Mouse (Mus musculus) liver, embryonic 16.5 days (tissue): ENCODE data around the gene Sp110. TPM values are rescaled to one million over a fixed set of nuclear protein-coding genes. Genes with fewer than 3 reads are reported as not detected.
"Not testable (repeated sequence)": the region's sequence is repeated elsewhere in the genome, so short reads cannot be mapped to it uniquely, and the experiment has no call there.

ENCODE experiments used
- ATAC-seq: fragments of 200-750 bp; cut with Nextera tagmentation; 2 replicates; pipeline ENCODE4 v1.8.0; 2017; ENCODE audit warnings: low read depth, mild to moderate bottlenecking, moderate number of reproducible peaks, moderate library complexity
- H3K27ac ChIP-seq: fragments of 300-500 bp; sonication (generic); 2 replicates; pipeline ENCODE4 v1.5.1; 2014; ENCODE audit warnings: mild to moderate bottlenecking, low read length
- H3K27me3 ChIP-seq: fragments of 300-500 bp; sonication (generic); 2 replicates; pipeline ENCODE4 v1.6.1; 2014; ENCODE audit warnings: low read depth, low read length, mixed read lengths; ENCODE audit not compliant: control insufficient read depth, insufficient read depth
- H3K36me3 ChIP-seq: fragments of 300-500 bp; sonication (generic); 2 replicates; pipeline ENCODE4 v1.6.1; 2014; ENCODE audit warnings: mild to moderate bottlenecking; ENCODE audit not compliant: control insufficient read depth, insufficient read depth
- H3K4me1 ChIP-seq: fragments of 300-500 bp; sonication (generic); 2 replicates; pipeline ENCODE4 v1.6.1; 2014; ENCODE audit warnings: low read depth, low read length, mixed read lengths; ENCODE audit not compliant: control insufficient read depth
- H3K4me2 ChIP-seq: fragments of 300-500 bp; sonication (generic); 2 replicates; pipeline ENCODE4 v1.6.1; 2014; ENCODE audit warnings: low read depth, low read length, mixed read lengths
- H3K4me3 ChIP-seq: fragments of 300-500 bp; sonication (generic); 2 replicates; pipeline ENCODE4 v1.5.1; 2014; ENCODE audit warnings: low read depth, mild to moderate bottlenecking, low read length
- H3K9ac ChIP-seq: fragments of 300-500 bp; sonication (generic); 2 replicates; pipeline ENCODE4 v1.6.1; 2014; ENCODE audit warnings: low read depth, low read length
- H3K9me3 ChIP-seq: fragments of 300-500 bp; sonication (generic); replicated peaks from 2 replicates; pipeline ENCODE4 v1.6.1; 2016; ENCODE audit warnings: low read length; ENCODE audit not compliant: control insufficient read depth
- WGBS: fragments of 180-500 bp; shearing (Covaris S2); extraction: QIAGEN DNeasy Blood & Tissue Kit; methylation state at CpG from one replicate; pipeline ENCODE4 v1.1.7; 2014; ENCODE audit not compliant: insufficient replicate concordance; 5-methylcytosine and 5-hydroxymethylcytosine counted together
- polyA plus RNA-seq: library from polyadenylated mRNA; unstranded; fragments of >200 nt; fragmentation: Nextera tagmentation; extraction: Ambion mirVana; gene quantifications from 2 replicates; pipeline ENCODE4 v1.2.1, GENCODE M21; 2015

Gene Sp110
- polyA plus RNA-seq, 1 experiment from 2014 or later = 6.0 TPM

GRCm38 (mm10) chr1:85604341-85604740 is 5.7 kb upstream of the Sp110 start:
- not testable (repeated sequence) for H3K9me3 ChIP-seq, H3K27ac ChIP-seq, H3K9ac ChIP-seq, ATAC-seq, H3K36me3 ChIP-seq, H3K27me3 ChIP-seq, H3K4me3 ChIP-seq, H3K4me2 ChIP-seq, H3K4me1 ChIP-seq
- WGBS = no CpG with 5 or more reads among the region's 1 CpGs

- ATAC-seq, H3K27me3 ChIP-seq, H3K9me3 ChIP-seq, H3K4me3 ChIP-seq, H3K36me3 ChIP-seq, H3K27ac ChIP-seq, H3K9ac ChIP-seq, H3K4me1 ChIP-seq: not testable (repeated sequence)
- WGBS = 43% methylated on average over 4 of the region's 4 CpGs
- peak overlapping the region; percentile 22 for H3K4me2 ChIP-seq
These were observed 2.2 kb upstream of the Sp110 start for GRCm38 (mm10) chr1:85600794-85601193.

- not testable (repeated sequence) for H3K9me3 ChIP-seq, ATAC-seq, H3K4me1 ChIP-seq, H3K27me3 ChIP-seq, H3K36me3 ChIP-seq, H3K9ac ChIP-seq, H3K4me3 ChIP-seq, H3K27ac ChIP-seq
- H3K4me2 ChIP-seq = peak within 1 kb of the TSS; percentile 22
- no CpG with 5 or more reads among the region's 5 CpGs for WGBS
These were observed 1.5 kb upstream of the Sp110 start, which contains the start of gene Sp140 for GRCm38 (mm10) chr1:85600078-85600477. TSS of gene Sp140 (plus strand) at chr1:85600378.

- not testable (repeated sequence) for H3K9ac ChIP-seq, H3K9me3 ChIP-seq, H3K36me3 ChIP-seq, H3K4me1 ChIP-seq, H3K27ac ChIP-seq, H3K4me3 ChIP-seq, H3K4me2 ChIP-seq, ATAC-seq, H3K27me3 ChIP-seq
- WGBS = 69% methylated on average over 8 of the region's 8 CpGs
These were observed 6.1 kb downstream of the Sp110 start for GRCm38 (mm10) chr1:85592526-85592925.

- not testable (repeated sequence) for H3K27ac ChIP-seq, H3K36me3 ChIP-seq, H3K4me2 ChIP-seq, H3K9me3 ChIP-seq, H3K27me3 ChIP-seq, H3K9ac ChIP-seq, H3K4me1 ChIP-seq, H3K4me3 ChIP-seq, ATAC-seq
- 38% methylated on average over 1 of the region's 2 CpGs for WGBS
These were observed 9.9 kb downstream of the Sp110 start for GRCm38 (mm10) chr1:85588697-85589096.

GRCm38 (mm10) chr1:85581518-85581917 is 17.1 kb downstream of the Sp110 start:
- H3K4me3 ChIP-seq, H3K4me2 ChIP-seq, H3K27ac ChIP-seq, H3K9ac ChIP-seq, H3K27me3 ChIP-seq, H3K36me3 ChIP-seq, H3K4me1 ChIP-seq, ATAC-seq, H3K9me3 ChIP-seq: not testable (repeated sequence)
- 35% methylated on average over 5 of the region's 5 CpGs for WGBS

- not testable (repeated sequence) for H3K36me3 ChIP-seq, H3K4me1 ChIP-seq, H3K9me3 ChIP-seq, H3K27ac ChIP-seq, H3K9ac ChIP-seq, ATAC-seq, H3K4me3 ChIP-seq, H3K4me2 ChIP-seq, H3K27me3 ChIP-seq
- WGBS = 46% methylated on average over 3 of the region's 3 CpGs
These were observed 18.0 kb downstream of the Sp110 start for GRCm38 (mm10) chr1:85580578-85580977.

GRCm38 (mm10) chr1:85580148-85580534 is 18.5 kb downstream of the Sp110 start:
- 34% methylated on average over 2 of the region's 4 CpGs for WGBS
- H3K36me3 ChIP-seq, H3K4me2 ChIP-seq, H3K27ac ChIP-seq, ATAC-seq, H3K4me1 ChIP-seq, H3K4me3 ChIP-seq, H3K9ac ChIP-seq, H3K9me3 ChIP-seq, H3K27me3 ChIP-seq: not testable (repeated sequence)

- not testable (repeated sequence) for H3K27ac ChIP-seq, ATAC-seq
These were observed 19.1 kb downstream of the Sp110 start for GRCm38 (mm10) chr1:85579199-85580147.

More at GRCm38 (mm10) chr1:85579199-85580147, 19.1 kb downstream of the Sp110 start:
- not testable (repeated sequence) for H3K36me3 ChIP-seq, H3K9ac ChIP-seq, H3K27me3 ChIP-seq, H3K9me3 ChIP-seq, H3K4me3 ChIP-seq, H3K4me2 ChIP-seq, H3K4me1 ChIP-seq
- 58% methylated on average over 6 of the region's 7 CpGs for WGBS
